Mouse (Mus musculus): ENCODE measurements around the gene Rassf8. TPM values are rescaled to one million over a fixed set of nuclear protein-coding genes. Genes with fewer than 3 reads are reported as not detected.

The Rassf8 gene
- polyA plus RNA-seq, 1 experiment, result 2.9 TPM

GRCm38 (mm10) chr6:145855720-145856551, 109.4 kb downstream of the Rassf8 start:
- 26% methylated on average over 28 of the region's 28 CpGs for WGBS

DNA sequence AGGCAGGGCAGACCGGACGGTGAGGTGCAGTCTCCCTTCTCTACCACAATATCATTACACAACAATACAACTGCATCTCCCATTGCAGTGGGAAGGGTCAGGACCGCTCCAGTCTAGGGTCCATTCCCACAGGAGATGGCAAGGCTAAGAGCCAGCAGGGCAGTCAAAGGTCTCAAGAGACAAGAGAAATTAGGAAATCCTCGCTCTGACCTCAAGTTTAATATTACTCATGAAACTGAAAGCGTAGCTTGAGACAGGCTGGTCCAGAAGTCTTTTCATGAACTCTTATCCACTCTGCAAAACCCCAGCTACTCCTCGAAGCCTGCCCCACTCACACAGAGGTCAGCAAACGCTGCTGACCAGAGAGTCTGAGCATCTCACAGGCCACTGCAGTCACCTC, 110.9 kb downstream of the Rassf8 start:
- DNase-seq (ENCODE audit: low read depth in 1 of 2, low spot score in 2 of 2), result no peak
- Histone ChIP-seq H3K27me3 (ENCODE audit: control insufficient read depth, insufficient read depth, low read length) (no peaks in the 10 kb centered on the region), H3K36me3 (ENCODE audit: control insufficient read depth, insufficient read depth, low read length) (no peaks in the 10 kb centered on the region), H3K4me1 (ENCODE audit: control insufficient read depth, insufficient read depth, insufficient read length) (peaks cover 18% of the 10 kb centered on the region; the same call in 1 of the 2 replicates), H3K4me3 (ENCODE audit: extremely low read depth, insufficient read depth, insufficient read length) (no peak overlapping the region), H3K27ac (ENCODE audit: insufficient read depth, low read length) (no peak overlapping the region)
- TF ChIP-seq CTCF (IDR thresholded peaks at IDR 0.05; ENCODE audit: extremely low read depth, insufficient read depth, insufficient read length, insufficient replicate concordance) (no peak), POLR2A (IDR thresholded peaks at IDR 0.05; ENCODE audit: low read depth, low read length) (no peak)
- WGBS, result 72% methylated on average over 7 of the region's 7 CpGs

More at GRCm38 (mm10) chr6:145855720-145856551, 109.4 kb downstream of the Rassf8 start:
- peaks cover 18% of the 10 kb centered on the region; the same call in 1 of the 2 replicates for H3K4me1 ChIP-seq (ENCODE audit: control insufficient read depth, insufficient read depth, insufficient read length)
- no peaks in the 10 kb centered on the region for H3K27me3 ChIP-seq (ENCODE audit: control insufficient read depth, insufficient read depth, low read length)
- TF ChIP-seq CTCF (IDR thresholded peaks at IDR 0.05; ENCODE audit: extremely low read depth, insufficient read depth, insufficient read length, insufficient replicate concordance) (no peak), POLR2A (IDR thresholded peaks at IDR 0.05; ENCODE audit: low read depth, low read length) (no peak)
- no peak overlapping the region for H3K27ac ChIP-seq (ENCODE audit: insufficient read depth, low read length)
- H3K36me3 ChIP-seq (ENCODE audit: control insufficient read depth, insufficient read depth, low read length), result no peaks in the 10 kb centered on the region
- peak; percentile 76 to 85 for DNase-seq (ENCODE audit: low read depth in 1 of 2, low spot score in 2 of 2)
- H3K4me3 ChIP-seq (ENCODE audit: extremely low read depth, insufficient read depth, insufficient read length), result no peak overlapping the region

DNA sequence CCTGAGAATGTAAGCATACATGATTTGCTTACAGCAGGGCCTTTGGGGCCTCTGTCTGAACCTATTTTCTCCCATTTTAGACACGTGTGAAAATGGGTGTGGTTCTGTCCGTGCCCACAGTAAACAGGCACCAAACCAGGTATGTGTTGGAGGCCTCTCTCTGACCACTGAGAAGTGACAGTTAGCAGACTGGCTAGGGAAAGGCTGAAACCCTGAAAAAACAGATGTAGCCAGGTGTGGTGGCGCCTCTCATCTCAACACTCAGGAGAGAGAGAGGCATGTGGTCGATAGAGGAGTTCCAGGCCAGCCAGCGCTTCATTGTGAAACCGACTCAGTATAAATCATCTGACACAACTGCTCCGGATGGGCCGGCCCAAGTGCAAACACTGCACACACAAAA, 111.9 kb downstream of the Rassf8 start:
- 66% methylated on average over 8 of the region's 8 CpGs for WGBS
- H3K27ac ChIP-seq (ENCODE audit: insufficient read depth, low read length), result 0 out of 2 replicates have a peak overlapping the region, but pooled peaks have one; percentile 8
- no peaks in the 10 kb centered on the region for H3K36me3 ChIP-seq (ENCODE audit: control insufficient read depth, insufficient read depth, low read length)
- no peak for DNase-seq (ENCODE audit: low read depth in 1 of 2, low spot score in 2 of 2)
- peaks cover 22% of the 10 kb centered on the region for H3K4me1 ChIP-seq (ENCODE audit: control insufficient read depth, insufficient read depth, insufficient read length)
- H3K27me3 ChIP-seq (ENCODE audit: control insufficient read depth, insufficient read depth, low read length), result peaks cover 4% of the 10 kb centered on the region
- no peak for TF ChIP-seq POLR2A (IDR thresholded peaks at IDR 0.05; ENCODE audit: low read depth, low read length)
- no peak for TF ChIP-seq CTCF (IDR thresholded peaks at IDR 0.05; ENCODE audit: extremely low read depth, insufficient read depth, insufficient read length, insufficient replicate concordance)
- H3K4me3 ChIP-seq (ENCODE audit: extremely low read depth, insufficient read depth, insufficient read length), result no peak overlapping the region

- Histone ChIP-seq H3K4me1 (ENCODE audit: control insufficient read depth, insufficient read depth, insufficient read length) (peaks cover 25% of the 10 kb centered on the region), H3K36me3 (ENCODE audit: control insufficient read depth, insufficient read depth, low read length) (no peaks in the 10 kb centered on the region), H3K27me3 (ENCODE audit: control insufficient read depth, insufficient read depth, low read length) (peaks cover 5% of the 10 kb centered on the region), H3K4me3 (ENCODE audit: extremely low read depth, insufficient read depth, insufficient read length) (no peak overlapping the region), H3K27ac (ENCODE audit: insufficient read depth, low read length) (no peak overlapping the region)
- WGBS, result 19% methylated on average over 2 of the region's 2 CpGs
- DNase-seq (ENCODE audit: low read depth in 1 of 2, low spot score in 2 of 2), result peak; percentile 50 to 55
- TF ChIP-seq POLR2A (IDR thresholded peaks at IDR 0.05; ENCODE audit: low read depth, low read length), result no peak
- peak; percentile 44; the same call in 1 of the 2 replicates for TF ChIP-seq CTCF (IDR thresholded peaks at IDR 0.05; ENCODE audit: extremely low read depth, insufficient read depth, insufficient read length, insufficient replicate concordance)
These were observed 113.8 kb downstream of the Rassf8 start for GRCm38 (mm10) chr6:145860350-145860749.

DNA sequence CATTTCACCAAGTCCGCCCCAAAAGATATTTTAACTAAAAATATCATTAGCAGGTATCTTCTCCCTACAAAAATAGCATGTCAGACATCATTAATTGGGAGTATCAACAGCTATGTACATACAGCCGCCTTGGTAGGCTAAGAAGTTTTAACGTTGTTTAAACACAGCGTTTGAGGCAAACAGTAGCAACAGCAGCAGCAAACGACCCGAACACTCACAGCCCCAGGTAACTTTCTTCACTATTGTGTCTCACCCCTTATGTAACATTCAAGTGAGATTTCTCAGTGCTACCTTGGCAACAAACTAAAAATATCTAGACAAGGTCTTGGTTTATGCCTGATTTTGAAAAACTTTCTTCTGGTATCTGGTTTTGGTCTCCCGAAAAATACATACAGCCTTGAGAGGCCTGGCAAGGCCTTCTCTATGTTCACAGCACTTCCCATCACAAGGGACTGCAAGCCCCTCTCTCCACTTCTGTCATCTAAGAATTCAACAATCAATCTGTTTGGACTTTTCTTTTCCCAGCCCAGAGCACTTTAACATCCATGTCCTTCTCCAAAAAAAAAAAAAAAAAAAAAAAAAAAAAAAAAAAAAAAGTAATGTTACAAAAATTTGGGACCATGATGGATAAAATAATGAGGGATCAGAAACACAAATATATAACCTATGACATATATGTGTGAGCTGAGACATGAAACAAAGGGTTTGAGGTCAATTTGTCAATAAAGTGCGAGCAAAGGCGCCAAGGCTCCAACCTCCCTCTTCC, 115.1 kb downstream of the Rassf8 start:
- peaks cover 22% of the 10 kb centered on the region for H3K4me1 ChIP-seq (ENCODE audit: control insufficient read depth, insufficient read depth, insufficient read length)
- H3K27me3 ChIP-seq (ENCODE audit: control insufficient read depth, insufficient read depth, low read length), result peaks cover 5% of the 10 kb centered on the region
- no peaks in the 10 kb centered on the region for H3K36me3 ChIP-seq (ENCODE audit: control insufficient read depth, insufficient read depth, low read length)
- DNase-seq (ENCODE audit: low read depth in 1 of 2, low spot score in 2 of 2), result no peak
- TF ChIP-seq CTCF (IDR thresholded peaks at IDR 0.05; ENCODE audit: extremely low read depth, insufficient read depth, insufficient read length, insufficient replicate concordance) (no peak), POLR2A (IDR thresholded peaks at IDR 0.05; ENCODE audit: low read depth, low read length) (no peak)
- H3K27ac ChIP-seq (ENCODE audit: insufficient read depth, low read length), result no peak overlapping the region
- no peak overlapping the region for H3K4me3 ChIP-seq (ENCODE audit: extremely low read depth, insufficient read depth, insufficient read length)
- WGBS, result 86% methylated on average over 9 of the region's 9 CpGs

DNA sequence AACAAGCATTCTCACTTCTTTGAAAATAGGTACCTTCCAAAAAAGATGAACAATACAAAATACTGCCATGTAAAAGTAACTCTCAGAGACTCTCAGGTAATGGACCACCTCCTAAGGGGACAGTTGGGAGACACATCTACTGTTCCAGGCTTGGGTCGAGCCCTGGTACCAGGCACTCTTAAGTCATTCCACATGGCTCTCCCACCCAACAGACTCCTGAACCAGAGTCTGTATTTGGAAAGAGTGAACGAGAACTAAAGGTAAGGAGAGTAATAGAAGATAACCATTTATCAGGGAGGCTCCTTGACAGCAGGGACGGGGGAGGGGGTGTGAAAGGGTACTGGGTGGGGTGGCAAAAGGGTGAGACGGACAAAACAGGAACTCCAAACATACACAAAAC, 115.8 kb downstream of the Rassf8 start:
- TF ChIP-seq POLR2A (IDR thresholded peaks at IDR 0.05; ENCODE audit: low read depth, low read length) (no peak), CTCF (IDR thresholded peaks at IDR 0.05; ENCODE audit: extremely low read depth, insufficient read depth, insufficient read length, insufficient replicate concordance) (no peak)
- 53% methylated on average over 4 of the region's 4 CpGs for WGBS

More for the DNA sequence above, 115.8 kb downstream of the Rassf8 start:
- Histone ChIP-seq H3K4me1 (ENCODE audit: control insufficient read depth, insufficient read depth, insufficient read length) (peaks cover 22% of the 10 kb centered on the region), H3K27me3 (ENCODE audit: control insufficient read depth, insufficient read depth, low read length) (peaks cover 5% of the 10 kb centered on the region), H3K4me3 (ENCODE audit: extremely low read depth, insufficient read depth, insufficient read length) (peak overlapping the region; percentile 71; the same call in 1 of the 2 replicates), H3K36me3 (ENCODE audit: control insufficient read depth, insufficient read depth, low read length) (no peaks in the 10 kb centered on the region), H3K27ac (ENCODE audit: insufficient read depth, low read length) (no peak overlapping the region)
- DNase-seq (ENCODE audit: low read depth in 1 of 2, low spot score in 2 of 2), result no peak
